Mouse (Mus musculus) intestine, embryonic 15.5 days (tissue): ENCODE data around the gene Gm7879. TPM values are rescaled to one million over a fixed set of nuclear protein-coding genes. Genes with fewer than 3 reads are reported as not detected.

Experiments used
- ATAC-seq: fragments of 200-750 bp; cut with Nextera tagmentation; 2 replicates; pipeline ENCODE4 v1.8.0; 2017; ENCODE audit warnings: moderate TSS enrichment, moderate library complexity
- H3K27ac ChIP-seq: fragments of 300-500 bp; sonication (generic); 2 replicates; pipeline ENCODE4 v1.5.1; 2015; ENCODE audit warnings: mild to moderate bottlenecking, inconsistent platforms
- H3K27me3 ChIP-seq: fragments of 300-500 bp; sonication (generic); replicated peaks from 2 replicates; pipeline ENCODE4 v1.6.1; 2015; ENCODE audit warnings: inconsistent platforms
- H3K36me3 ChIP-seq: fragments of 300-500 bp; sonication (generic); 2 replicates; pipeline ENCODE4 v1.6.1; 2015; ENCODE audit warnings: inconsistent platforms
- H3K4me1 ChIP-seq: fragments of 300-500 bp; sonication (generic); replicated peaks from 2 replicates; pipeline ENCODE4 v1.6.1; 2015; ENCODE audit warnings: inconsistent platforms
- H3K4me2 ChIP-seq: fragments of 300-500 bp; sonication (generic); replicated peaks from 2 replicates; pipeline ENCODE4 v1.6.1; 2015; ENCODE audit warnings: mild to moderate bottlenecking, inconsistent platforms
- H3K4me3 ChIP-seq: fragments of 300-500 bp; sonication (generic); replicated peaks from 2 replicates; pipeline ENCODE4 v1.5.1; 2015; ENCODE audit warnings: inconsistent platforms
- H3K9ac ChIP-seq: fragments of 300-500 bp; sonication (generic); 2 replicates; pipeline ENCODE4 v1.6.1; 2015; ENCODE audit warnings: inconsistent platforms
- H3K9me3 ChIP-seq: fragments of 300-500 bp; sonication (generic); 2 replicates; pipeline ENCODE4 v1.6.1; 2016; ENCODE audit warnings: inconsistent platforms
- WGBS: fragments of 180-500 bp; shearing (Covaris S2); methylation state at CpG from one replicate; pipeline ENCODE4 v1.1.7; 2015; 5-methylcytosine and 5-hydroxymethylcytosine counted together
- polyA plus RNA-seq: library from polyadenylated mRNA; unstranded; fragments of >200 nt; fragmentation: Nextera tagmentation; extraction: Ambion mirVana; gene quantifications from 2 replicates; pipeline ENCODE4 v1.2.1, GENCODE M21; 2015

Gene Gm7879
- polyA plus RNA-seq, 1 experiment from 2014 or later = 0.43 TPM

- no peaks in the 10 kb centered on the region for H3K36me3 ChIP-seq
- 75% methylated on average over 3 of the region's 3 CpGs for WGBS
- H3K9me3 ChIP-seq = no peaks in the 10 kb centered on the region
- no peak overlapping the region for H3K4me2 ChIP-seq
- no peak overlapping the region for H3K4me3 ChIP-seq
- no peak overlapping the region for H3K9ac ChIP-seq
- ATAC-seq = peak; percentile 79
- no peak overlapping the region for H3K27ac ChIP-seq
- H3K4me1 ChIP-seq = no peaks in the 10 kb centered on the region
- H3K27me3 ChIP-seq = no peaks in the 10 kb centered on the region
Observed at GRCm38 (mm10) chr5:43904685-43905084, 8.3 kb upstream of the Gm7879 start.

GRCm38 (mm10) chr5:43909213-43909612 is 3.7 kb upstream of the Gm7879 start:
- peak; percentile 87 for ATAC-seq
- Histone ChIP-seq H3K27me3 (no peaks in the 10 kb centered on the region), H3K36me3 (no peaks in the 10 kb centered on the region), H3K9me3 (no peaks in the 10 kb centered on the region), H3K4me3 (no peak overlapping the region), H3K4me1 (no peaks in the 10 kb centered on the region), H3K9ac (no peak overlapping the region), H3K27ac (no peak overlapping the region), H3K4me2 (no peak overlapping the region; the same call in 1 of the 2 replicates)
- 49% methylated on average over 9 of the region's 9 CpGs for WGBS

DNA sequence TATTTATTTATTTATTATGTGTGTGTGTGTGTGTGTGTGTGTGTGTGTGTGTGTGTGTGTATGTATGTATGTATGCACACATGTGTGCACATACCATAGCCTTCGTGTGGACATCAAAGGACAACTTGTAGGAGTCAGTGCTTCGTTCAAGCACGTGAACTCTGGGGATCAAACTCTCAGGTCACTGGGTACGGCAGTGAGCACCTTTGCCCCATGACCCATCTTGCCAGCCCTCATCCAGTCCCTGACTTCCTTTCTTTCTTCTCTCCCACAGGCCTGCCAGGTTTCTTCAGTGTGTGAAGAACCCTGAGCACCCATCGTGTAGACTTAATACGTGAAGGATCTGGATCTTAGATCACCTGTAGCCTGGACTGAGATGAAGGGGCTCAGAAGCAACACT is 2.9 kb upstream of the Gm7879 start:
- H3K27ac ChIP-seq = no peak overlapping the region
- H3K9me3 ChIP-seq = no peaks in the 10 kb centered on the region
- peak; percentile 32; the same call in 1 of the 2 replicates for ATAC-seq
- no peak overlapping the region for H3K4me3 ChIP-seq
- H3K36me3 ChIP-seq = no peaks in the 10 kb centered on the region
- H3K4me2 ChIP-seq = no peak overlapping the region
- WGBS = 89% methylated on average over 6 of the region's 6 CpGs
- H3K4me1 ChIP-seq = no peaks in the 10 kb centered on the region
- no peak overlapping the region for H3K9ac ChIP-seq
- no peaks in the 10 kb centered on the region for H3K27me3 ChIP-seq

- 83% methylated on average over 4 of the region's 4 CpGs for WGBS
- H3K4me2 ChIP-seq = no peak overlapping the region
- H3K9me3 ChIP-seq = no peaks in the 10 kb centered on the region
- ATAC-seq = no peak
- no peaks in the 10 kb centered on the region for H3K4me1 ChIP-seq
- H3K36me3 ChIP-seq = no peaks in the 10 kb centered on the region
- no peak overlapping the region for H3K9ac ChIP-seq
- no peak overlapping the region for H3K4me3 ChIP-seq
- no peak overlapping the region for H3K27ac ChIP-seq
- H3K27me3 ChIP-seq = no peaks in the 10 kb centered on the region
Observed at GRCm38 (mm10) chr5:43915261-43915886, 2.4 kb downstream of the Gm7879 start.

- Histone ChIP-seq H3K4me3 (no peak overlapping the region), H3K27me3 (no peaks in the 10 kb centered on the region), H3K36me3 (no peaks in the 10 kb centered on the region), H3K27ac (no peak overlapping the region), H3K9ac (no peak overlapping the region), H3K4me1 (no peaks in the 10 kb centered on the region), H3K9me3 (no peaks in the 10 kb centered on the region), H3K4me2 (no peak overlapping the region)
- no peak for ATAC-seq
- WGBS = 92% methylated on average over 11 of the region's 11 CpGs
Observed at GRCm38 (mm10) chr5:43921877-43922276, 8.9 kb downstream of the Gm7879 start.

DNA sequence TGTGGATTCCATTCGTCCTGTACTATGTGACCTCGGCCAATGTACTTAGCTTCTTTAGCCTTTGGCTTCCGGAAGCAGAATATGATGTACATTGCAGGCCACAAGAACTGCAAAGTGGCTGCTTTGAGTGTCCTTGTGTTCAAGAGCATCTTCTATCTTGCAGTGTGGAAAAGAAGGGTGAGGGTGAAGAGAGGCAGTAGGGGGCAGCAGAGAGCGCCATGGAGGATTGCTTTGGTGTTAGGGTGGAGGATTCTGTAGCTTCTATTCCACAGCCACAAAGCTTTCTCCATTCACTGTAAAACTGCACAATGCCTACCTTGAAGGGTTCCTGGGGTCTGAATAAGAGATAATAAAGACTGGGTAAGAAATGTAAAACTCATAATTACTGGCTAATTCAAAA is 11.0 kb downstream of the Gm7879 start:
- Histone ChIP-seq H3K4me1 (no peaks in the 10 kb centered on the region), H3K9ac (no peak overlapping the region), H3K27me3 (no peaks in the 10 kb centered on the region), H3K36me3 (no peaks in the 10 kb centered on the region), H3K27ac (no peak overlapping the region), H3K9me3 (no peaks in the 10 kb centered on the region), H3K4me2 (no peak overlapping the region), H3K4me3 (no peak overlapping the region)
- WGBS = 25% methylated on average over 4 of the region's 4 CpGs
- ATAC-seq = peak; percentile 79

- Histone ChIP-seq H3K4me2 (no peak overlapping the region), H3K4me3 (no peak overlapping the region), H3K9ac (no peak overlapping the region), H3K36me3 (no peaks in the 10 kb centered on the region), H3K9me3 (no peaks in the 10 kb centered on the region), H3K27ac (no peak overlapping the region), H3K4me1 (no peaks in the 10 kb centered on the region), H3K27me3 (no peaks in the 10 kb centered on the region)
- no peak for ATAC-seq
Observed at GRCm38 (mm10) chr5:43927729-43928128, 14.8 kb downstream of the Gm7879 start.

DNA sequence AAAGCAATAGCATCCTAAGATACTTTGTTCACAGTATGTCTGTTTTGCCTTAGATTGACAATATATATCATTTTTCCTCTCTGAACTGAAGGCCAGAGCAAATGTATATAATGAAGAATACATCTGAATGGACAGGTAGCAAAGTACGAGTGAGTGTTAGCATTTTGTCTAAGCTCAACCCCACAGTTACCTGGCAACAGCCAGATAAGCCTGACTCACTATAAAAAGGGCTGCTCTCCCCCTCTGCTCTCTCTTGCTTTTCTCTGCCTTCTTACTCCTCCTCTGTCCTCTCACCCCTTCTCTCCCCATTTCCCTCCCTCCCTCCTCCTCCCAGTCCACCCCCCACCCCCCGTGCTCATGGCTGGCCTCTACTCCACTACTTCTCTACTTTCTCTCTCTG is 20.3 kb downstream of the Gm7879 start:
- WGBS = 37% methylated on average over 2 of the region's 2 CpGs
- peak; percentile 56 for ATAC-seq
- no peaks in the 10 kb centered on the region for H3K9me3 ChIP-seq

GRCm38 (mm10) chr5:43947330-43947977 is 34.5 kb downstream of the Gm7879 start:
- H3K36me3 ChIP-seq = no peaks in the 10 kb centered on the region
- H3K9me3 ChIP-seq = no peaks in the 10 kb centered on the region
- peak; percentile 31 for ATAC-seq
- no peak overlapping the region for H3K9ac ChIP-seq
- H3K27me3 ChIP-seq = no peaks in the 10 kb centered on the region
- H3K4me1 ChIP-seq = peaks cover 16% of the 10 kb centered on the region
- H3K4me2 ChIP-seq = peak overlapping the region; percentile 64
- peak overlapping the region; percentile 28; the same call in 1 of the 2 replicates for H3K4me3 ChIP-seq
- peak overlapping the region; percentile 90 for H3K27ac ChIP-seq
- 21% methylated on average over 9 of the region's 9 CpGs for WGBS

More for the DNA sequence above, 20.3 kb downstream of the Gm7879 start:
- H3K36me3 ChIP-seq = no peaks in the 10 kb centered on the region
- no peak overlapping the region for H3K9ac ChIP-seq
- H3K27ac ChIP-seq = no peak overlapping the region
- H3K4me2 ChIP-seq = no peak overlapping the region
- no peak overlapping the region for H3K4me3 ChIP-seq
- H3K4me1 ChIP-seq = no peaks in the 10 kb centered on the region
- H3K27me3 ChIP-seq = no peaks in the 10 kb centered on the region

DNA sequence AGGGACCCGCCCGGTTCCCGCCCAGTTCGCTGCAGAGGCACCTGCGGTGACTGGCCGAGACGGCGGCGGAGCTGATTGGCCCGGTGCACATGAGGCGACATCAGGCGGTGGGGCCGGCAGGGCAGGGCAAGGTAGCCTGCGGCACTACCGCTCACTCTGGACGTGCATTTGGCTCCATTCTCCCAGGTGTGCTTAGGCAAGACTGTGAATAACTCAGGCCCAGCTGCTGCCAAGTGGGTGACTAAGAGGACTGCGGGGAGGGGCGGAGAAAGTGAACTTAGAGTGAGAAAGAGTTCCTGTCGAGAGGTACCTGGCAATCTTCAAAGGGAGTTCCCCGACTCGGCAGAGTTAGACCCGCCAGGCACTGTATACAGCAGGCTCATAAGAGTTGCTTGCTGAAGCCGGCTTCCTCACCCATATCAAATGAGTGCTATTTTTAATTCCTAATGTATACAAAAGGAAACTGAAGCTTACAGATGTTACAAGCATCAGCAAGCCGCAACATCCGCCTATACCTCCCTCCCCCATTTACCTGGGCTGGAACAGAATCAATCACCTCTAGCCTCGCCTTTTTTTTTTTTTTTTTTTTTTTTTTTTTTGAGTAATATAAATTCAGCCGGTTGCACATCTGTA is 35.3 kb downstream of the Gm7879 start:
- WGBS = 2% methylated on average over 27 of the region's 27 CpGs
- Histone ChIP-seq H3K27me3 (no peaks in the 10 kb centered on the region), H3K4me2 (peak overlapping the region; percentile 64), H3K27ac (peak overlapping the region; percentile 90), H3K36me3 (no peaks in the 10 kb centered on the region), H3K4me1 (peaks cover 16% of the 10 kb centered on the region), H3K4me3 (peak overlapping the region; percentile 28), H3K9me3 (no peaks in the 10 kb centered on the region), H3K9ac (no peak overlapping the region; the same call in 1 of the 2 replicates)
- peak; percentile 97 for ATAC-seq

- no peaks in the 10 kb centered on the region for H3K27me3 ChIP-seq
- H3K4me3 ChIP-seq = peak overlapping the region; percentile 28
- no peaks in the 10 kb centered on the region for H3K9me3 ChIP-seq
- peaks cover 16% of the 10 kb centered on the region for H3K4me1 ChIP-seq
- peak; percentile 48 for ATAC-seq
- 2% methylated on average over 8 of the region's 8 CpGs for WGBS
- H3K27ac ChIP-seq = peak overlapping the region; percentile 90
- no peaks in the 10 kb centered on the region for H3K36me3 ChIP-seq
- peak overlapping the region; percentile 64 for H3K4me2 ChIP-seq
- H3K9ac ChIP-seq = 0 out of 2 replicates have a peak overlapping the region, but pooled peaks have one; percentile 36
Observed at GRCm38 (mm10) chr5:43948748-43949275, 35.9 kb downstream of the Gm7879 start.

GRCm38 (mm10) chr5:43953241-43953640 is 40.3 kb downstream of the Gm7879 start:
- no peak for ATAC-seq
- no peak overlapping the region for H3K4me3 ChIP-seq
- H3K9me3 ChIP-seq = no peaks in the 10 kb centered on the region
- no peak overlapping the region for H3K9ac ChIP-seq
- H3K4me2 ChIP-seq = no peak overlapping the region
- peaks cover 4% of the 10 kb centered on the region for H3K4me1 ChIP-seq
- H3K27me3 ChIP-seq = no peaks in the 10 kb centered on the region
- 57% methylated on average over 1 of the region's 1 CpGs for WGBS
- no peak overlapping the region for H3K27ac ChIP-seq
- H3K36me3 ChIP-seq = no peaks in the 10 kb centered on the region
